Mouse (Mus musculus): ENCODE measurements around the gene Emx2. TPM values are rescaled to one million over a fixed set of nuclear protein-coding genes. Genes with fewer than 3 reads are reported as not detected.

Emx2 gene
- polyA plus RNA-seq (2014; fragmentation: Illumina TruSeq; extraction: RNeasy Lipid Tissue Mini Kit (QIAGEN cat#74804); ENCODE audit: low read depth, low replicate concordance): 147 TPM

DNA sequence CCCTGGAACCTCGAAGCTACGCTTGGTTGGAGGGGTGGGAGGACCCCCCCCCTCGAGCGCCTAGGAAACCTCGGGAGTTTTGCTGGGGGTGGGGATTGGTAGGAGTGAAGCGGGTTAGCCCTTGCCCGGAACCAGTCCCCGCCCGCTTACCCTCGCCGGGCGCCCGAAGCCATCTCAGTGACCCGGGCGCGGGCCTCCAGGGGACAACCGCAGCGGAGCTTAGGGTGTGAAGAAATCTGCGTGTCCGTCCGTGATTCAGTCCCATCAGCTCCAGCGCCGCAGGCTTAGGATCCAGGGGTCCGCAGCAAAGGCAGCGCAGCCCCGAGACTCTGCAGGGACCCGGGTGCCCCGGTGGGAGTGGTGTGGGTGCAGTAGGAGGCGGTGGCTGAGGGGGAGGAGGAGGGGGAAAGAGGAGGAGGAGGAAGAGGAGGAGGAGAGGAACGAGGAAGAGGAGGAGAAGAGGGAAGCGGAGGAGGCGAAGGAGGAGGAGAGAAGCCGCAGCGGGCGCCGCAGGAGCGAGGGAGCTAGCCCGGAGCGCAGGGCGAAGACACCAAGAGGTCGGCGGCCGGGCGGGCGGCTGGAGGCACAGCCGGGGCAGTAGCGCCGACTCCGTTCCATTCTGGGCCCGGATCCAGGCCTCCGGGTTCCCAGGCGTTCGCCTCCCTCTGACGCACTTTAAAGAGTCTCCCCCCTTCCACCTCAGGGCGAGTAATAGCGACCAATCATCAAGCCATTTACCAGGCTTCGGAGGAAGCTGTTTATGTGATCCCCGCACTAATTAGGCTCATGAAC lies at the start of gene Emx2:
Emx2 (plus strand) TSS at position 422 of the 792 bp plus-strand sequence.

Other genes with a start within 250 kb of the Emx2 start
- gene Kcnk18, start 239.2 kb upstream of the Emx2 start, polyA plus RNA-seq (2014; fragmentation: Illumina TruSeq; extraction: RNeasy Lipid Tissue Mini Kit (QIAGEN cat#74804); ENCODE audit: low read depth, low replicate concordance): not detected
- gene Slc18a2, start 197.5 kb upstream of the Emx2 start, polyA plus RNA-seq (2014; fragmentation: Illumina TruSeq; extraction: RNeasy Lipid Tissue Mini Kit (QIAGEN cat#74804); ENCODE audit: low read depth, low replicate concordance): 0.44 TPM
- 1.5 TPM for gene Rps12-ps3, start 136.1 kb upstream of the Emx2 start, polyA plus RNA-seq (2014; fragmentation: Illumina TruSeq; extraction: RNeasy Lipid Tissue Mini Kit (QIAGEN cat#74804); ENCODE audit: low read depth, low replicate concordance)
- 52.5 TPM for gene Pdzd8, start 112.6 kb upstream of the Emx2 start, polyA plus RNA-seq (2014; fragmentation: Illumina TruSeq; extraction: RNeasy Lipid Tissue Mini Kit (QIAGEN cat#74804); ENCODE audit: low read depth, low replicate concordance)

Measured in kidney, adult 10 weeks (tissue).